Mouse (Mus musculus) c-Kit-positive CD71-positive TER-119-positive erythroid progenitor cells, embryonic 14.5 days (primary cell): ENCODE data around the gene Coro7.

Experiments
- DNase-seq: peaks from one replicate; pipeline ENCODE4 v3.0.0-alpha.2; 2013; ENCODE audit warnings: low spot score

Gene Coro7

DNA sequence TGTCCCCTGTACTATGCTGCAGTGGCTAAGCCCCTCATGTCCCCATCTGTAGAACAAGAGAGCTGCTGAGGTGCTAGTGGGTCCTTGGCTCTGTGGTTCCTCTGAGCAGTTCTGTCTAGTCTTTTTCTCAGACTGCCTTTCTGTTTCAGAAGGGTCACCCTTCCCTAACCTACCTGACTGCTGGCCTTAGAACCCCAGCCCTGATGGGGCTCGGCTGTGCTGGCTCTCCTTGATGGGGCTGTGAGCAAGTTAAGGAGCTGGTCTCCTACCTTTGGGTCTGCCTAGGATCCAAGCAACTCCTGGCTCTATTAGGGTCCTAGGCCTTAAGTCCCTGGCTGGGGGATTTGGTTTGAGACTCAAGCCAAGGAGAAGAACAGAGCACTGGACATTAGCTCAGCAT lies 64.3 kb downstream of the Coro7 start:
- DNase-seq: no peak

DNA sequence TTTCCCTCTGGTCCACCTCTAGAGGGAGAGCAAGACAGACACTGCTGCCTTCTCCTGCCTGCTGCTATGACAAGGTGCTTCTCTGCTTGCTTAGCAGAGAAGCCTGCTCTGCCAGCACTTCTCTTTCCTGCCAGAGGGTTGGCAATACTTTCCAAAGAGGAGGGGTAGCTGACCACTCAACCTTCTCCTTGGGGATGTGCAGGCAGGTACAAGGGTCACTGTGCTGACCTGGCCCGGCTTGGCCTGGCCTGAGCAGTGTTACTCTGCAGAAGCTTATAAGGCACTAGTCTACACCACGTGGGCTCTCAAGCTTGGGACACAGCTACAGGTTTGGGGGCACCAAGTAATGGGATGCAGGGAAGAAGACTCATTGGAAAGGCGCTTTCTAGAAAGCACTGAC lies 64.9 kb downstream of the Coro7 start:
- no peak for DNase-seq

DNA sequence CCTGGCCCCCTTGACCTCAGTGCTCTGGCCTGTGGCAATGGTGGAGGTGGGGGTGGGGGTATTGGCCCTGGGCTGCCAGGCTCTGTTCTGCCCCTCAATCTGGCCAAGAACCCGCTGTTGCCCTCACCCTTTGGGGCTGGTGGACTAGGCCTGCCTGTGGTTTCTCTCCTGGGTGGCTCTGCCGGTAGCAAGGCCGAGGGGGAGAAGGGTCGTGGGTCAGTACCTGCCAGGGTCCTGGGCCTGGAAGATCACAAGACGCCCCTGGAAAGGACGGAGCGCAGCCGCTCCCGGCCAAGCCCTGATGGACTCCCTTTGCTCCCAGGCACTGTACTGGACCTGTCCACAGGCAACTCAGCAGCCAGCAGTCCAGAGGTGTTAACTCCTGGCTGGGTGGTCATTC lies 65.8 kb downstream of the Coro7 start:
- DNase-seq: no peak

DNA sequence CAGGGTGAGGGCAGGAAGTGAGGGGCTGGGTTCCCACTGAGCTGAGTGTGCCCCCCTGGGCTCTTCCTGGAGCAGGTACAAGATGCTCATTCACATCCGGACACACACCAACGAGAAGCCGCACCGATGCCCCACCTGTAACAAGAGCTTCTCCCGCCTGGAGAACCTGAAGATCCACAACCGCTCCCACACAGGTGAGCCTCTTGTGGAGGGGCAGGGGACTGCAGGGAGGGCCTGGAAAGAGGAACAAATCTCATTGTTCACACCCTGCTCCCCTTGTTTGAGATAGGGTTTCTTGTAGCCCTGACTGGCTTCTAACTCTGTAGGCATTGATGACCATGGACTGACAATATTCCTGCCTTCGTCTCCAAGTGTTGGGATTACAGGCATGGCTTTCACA lies 67.9 kb downstream of the Coro7 start:
- no peak for DNase-seq

DNA sequence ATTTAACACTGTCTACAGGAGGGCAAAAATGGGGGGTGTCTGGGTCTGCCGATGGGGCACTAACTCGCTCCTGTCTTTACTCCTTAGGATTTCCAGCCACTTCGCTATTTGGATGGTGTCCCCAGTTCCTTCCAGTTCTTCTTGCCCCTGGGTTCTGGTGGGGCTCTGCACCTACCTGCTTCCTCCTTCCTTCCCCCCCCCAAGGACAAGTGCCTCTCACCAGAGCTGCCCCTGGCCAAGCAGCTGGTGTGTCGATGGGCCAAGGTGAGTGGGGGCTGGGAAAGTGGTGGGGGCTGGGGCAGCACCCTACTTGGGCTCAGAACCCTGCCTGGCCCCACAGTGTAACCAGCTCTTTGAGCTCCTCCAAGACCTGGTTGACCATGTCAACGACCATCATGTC lies 68.4 kb downstream of the Coro7 start:
- DNase-seq: no peak

DNA sequence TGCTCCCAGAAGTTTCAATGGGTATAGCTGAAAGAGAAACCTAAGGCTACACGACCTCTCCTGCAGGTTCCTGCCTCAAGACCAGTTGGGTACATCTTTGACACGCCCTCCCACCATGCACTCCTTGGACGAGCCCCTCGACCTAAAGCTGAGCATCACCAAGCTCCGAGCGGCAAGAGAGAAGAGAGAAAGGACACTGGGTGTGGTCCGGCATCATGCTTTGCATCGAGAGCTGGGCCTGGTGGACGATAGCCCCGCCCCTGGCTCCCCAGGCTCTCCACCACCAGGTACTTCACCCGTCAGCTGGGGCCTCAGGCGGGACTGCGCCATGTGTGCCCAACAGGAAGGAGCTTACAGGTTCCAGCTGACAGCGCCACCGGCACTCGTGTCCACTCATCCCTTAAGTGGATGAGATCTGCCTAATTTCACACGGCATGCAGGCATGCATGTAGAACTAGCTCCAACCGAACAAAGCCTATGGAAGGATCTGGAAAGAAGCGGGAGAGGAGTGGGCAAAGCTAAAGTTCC lies 71.0 kb downstream of the Coro7 start:
- no peak for DNase-seq

DNA sequence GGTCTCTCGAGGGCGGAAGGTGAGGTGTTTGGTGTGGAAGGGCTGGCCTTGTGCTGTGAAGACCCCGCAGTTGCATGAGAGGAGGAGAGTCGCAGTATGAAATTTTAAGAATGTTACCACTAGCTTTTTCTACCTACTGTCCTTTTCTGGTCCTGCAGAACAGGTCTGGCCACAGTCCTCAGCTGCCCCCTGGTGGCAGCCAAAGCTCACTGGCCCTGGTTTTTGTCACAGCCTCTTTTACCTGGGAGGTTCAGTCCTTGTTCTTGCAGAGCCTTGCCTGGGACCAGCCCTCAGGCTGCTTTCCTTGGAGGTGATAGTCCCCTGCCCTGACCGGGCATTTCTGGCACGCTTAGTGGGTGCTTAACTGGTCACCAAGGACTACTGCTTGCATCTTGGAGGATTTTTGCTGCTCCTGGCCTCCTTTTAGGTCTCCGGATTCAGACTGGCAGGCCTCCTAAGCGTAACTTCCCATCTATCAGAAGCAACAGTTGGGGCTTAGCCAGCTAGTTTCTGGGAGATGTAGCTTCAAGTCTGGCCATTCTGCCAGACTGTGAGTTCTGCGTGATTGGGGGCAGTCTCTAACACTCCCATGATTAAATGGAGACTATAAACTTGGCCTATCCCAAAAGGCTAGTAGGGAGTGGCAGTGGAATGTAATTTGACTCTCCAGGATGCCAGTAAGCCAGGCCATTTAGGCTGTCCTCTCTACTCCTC lies 71.6 kb downstream of the Coro7 start:
- peak; percentile 78 for DNase-seq

DNA sequence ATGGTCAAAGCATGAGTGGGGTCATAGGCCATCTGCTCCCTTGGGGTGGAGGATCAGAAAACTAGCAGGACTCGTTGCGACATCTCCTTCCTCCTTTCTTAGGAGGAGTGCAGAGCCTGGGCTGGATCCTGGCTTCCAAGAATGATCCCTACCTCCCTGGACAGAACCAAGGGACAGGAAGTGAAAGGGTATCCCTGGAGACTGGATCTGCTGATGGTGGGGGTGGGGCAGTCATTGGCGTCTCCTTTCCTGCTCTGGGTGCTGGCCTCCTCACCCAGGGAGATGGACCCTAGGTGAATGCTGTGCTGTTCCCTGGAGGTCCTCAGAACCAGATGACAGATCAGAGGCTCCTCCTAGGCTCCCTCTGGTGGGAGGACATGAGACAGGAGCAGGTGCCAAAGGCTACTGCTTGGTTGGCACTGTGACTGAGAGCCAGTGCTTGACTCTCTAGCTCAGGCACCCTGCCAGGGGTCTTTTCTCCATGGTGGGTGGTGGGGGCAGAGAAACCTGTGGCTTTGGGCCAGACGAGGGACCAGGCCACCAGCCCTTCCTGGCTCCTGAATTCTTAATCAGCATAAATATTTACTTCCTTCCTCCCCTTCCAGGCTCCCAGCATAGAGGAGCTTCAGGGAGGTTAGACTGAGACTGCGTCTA lies 73.0 kb downstream of the Coro7 start:
- DNase-seq: no peak

DNA sequence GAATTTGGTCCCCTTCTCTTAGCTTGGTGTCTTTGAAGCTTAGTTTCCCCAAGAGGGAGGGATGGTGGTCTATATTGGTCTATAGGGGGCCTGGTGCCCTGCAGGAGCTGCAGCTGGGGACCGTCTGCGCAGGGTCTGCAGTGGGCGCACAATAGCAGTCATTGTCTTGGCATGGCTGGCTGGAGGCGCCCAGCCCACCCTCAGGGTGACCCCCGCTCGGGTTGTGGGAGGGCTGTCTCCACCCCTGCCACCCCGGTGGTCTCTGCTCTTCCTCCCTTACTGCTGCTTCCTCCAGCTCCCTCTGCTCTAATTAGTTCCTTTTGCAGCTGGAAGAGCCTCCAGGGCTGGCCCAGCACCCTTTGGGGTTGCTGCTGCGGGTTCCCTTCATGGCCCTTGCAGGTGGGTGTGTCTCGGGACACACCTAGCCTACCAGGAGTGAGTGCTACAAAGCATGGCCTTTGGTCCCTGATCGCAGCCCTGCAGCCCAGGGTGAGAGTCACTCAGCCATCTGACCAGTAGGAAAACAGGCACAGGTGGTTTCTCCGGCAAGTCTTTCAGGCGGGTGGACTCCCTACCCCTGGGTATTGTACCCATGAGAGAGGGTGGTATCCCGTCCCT lies 74.0 kb downstream of the Coro7 start:
- DNase-seq: no peak

DNA sequence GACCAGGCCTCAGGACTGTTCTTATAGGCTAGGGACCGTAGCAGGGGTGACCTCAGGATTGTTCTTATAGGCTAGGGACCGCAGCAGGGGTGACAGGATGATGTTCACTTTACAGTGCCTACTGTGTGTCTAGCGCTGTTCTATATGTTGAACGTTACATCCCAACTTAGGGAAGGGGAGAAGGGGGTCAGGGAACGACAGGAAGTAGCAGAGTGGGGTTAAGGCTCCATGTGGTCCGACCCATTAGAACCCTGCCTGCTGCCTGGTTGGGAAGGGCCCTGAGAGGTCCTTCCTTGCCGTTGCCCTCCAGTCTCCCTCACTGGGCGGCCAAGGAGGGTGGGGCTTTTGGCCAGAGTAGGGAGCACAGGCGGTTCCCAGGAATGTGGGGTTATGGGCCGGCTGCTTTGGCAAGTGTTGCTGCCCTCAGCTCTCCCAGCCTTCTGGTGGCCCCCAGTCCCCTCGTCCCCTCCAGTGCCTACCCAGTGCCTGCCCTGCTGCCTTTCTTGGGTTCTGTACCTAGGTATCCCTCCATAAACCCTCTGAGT lies 75.2 kb downstream of the Coro7 start:
- DNase-seq: no peak

DNA sequence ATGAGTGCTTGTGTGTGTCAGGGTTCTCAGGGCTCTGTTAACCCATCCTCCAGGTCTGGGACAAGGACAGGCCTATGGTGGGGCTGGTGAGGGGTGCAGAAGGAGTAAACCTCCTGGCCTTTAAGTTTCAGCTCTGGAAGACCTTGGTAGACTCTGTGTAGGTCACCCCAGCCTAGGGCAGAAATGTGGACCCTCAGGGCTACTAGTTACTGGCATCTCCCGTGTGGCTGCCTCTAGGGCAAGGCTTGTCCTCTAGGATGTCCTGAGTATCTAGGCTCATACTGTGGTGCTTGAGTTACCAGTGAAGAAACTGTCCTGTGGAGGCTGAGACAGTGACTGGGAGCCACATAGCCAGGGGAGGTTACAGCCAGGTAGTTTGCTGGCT lies 76.1 kb downstream of the Coro7 start:
- no peak for DNase-seq

DNA sequence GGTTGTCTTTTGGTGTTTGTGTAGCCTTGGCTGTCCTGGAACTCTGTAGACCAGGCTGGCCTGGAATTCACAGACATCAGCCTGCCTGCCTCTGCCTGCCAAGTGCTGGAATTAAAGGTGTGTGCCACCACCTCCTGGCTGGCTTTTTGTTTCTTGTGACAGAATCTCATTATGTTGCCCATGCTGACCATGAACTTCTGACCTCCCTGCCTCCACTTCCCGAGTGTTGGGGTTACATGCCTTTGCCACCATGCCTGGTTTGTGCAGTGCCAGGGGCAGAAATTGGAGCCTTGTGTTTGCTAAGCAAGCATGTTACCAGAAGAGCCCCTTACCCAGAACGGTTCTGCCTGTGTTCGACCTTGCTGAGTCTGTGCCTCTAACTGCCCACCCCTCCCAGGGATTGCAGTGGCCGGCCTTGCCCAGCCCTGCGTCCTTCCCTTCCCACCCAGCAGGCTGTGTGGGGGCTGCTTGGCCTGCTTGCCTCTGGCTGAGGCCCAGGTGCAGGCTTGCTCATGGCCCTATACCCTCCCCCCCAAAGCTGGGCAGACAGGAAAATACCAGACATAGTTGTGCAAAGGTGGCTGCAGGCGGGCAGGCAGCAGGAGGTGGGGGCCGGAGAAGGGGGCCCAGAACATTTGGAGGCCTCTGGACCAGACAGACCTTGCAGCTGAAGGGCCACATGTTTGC lies 76.7 kb downstream of the Coro7 start:
- no peak for DNase-seq

DNA sequence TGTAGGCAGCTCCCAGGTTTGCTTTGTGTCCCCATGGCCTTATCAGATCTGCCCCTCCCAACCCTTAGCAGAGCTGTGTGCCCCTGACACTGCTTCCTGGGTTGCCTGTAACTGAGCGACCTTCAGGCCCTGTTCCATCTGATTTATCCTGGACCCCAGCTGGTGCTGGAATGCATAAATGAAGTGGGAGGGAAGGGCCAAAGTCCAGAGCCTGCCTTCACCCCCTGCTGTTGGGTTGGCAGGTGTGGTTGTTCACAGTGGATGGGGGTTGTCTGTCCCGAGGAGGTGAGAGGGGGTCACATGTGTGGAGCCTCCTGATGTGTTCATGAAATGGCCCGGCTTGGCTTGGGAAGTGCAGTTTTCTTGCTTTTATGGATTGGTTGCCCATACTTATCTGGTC lies 77.4 kb downstream of the Coro7 start:
- DNase-seq: no peak

DNA sequence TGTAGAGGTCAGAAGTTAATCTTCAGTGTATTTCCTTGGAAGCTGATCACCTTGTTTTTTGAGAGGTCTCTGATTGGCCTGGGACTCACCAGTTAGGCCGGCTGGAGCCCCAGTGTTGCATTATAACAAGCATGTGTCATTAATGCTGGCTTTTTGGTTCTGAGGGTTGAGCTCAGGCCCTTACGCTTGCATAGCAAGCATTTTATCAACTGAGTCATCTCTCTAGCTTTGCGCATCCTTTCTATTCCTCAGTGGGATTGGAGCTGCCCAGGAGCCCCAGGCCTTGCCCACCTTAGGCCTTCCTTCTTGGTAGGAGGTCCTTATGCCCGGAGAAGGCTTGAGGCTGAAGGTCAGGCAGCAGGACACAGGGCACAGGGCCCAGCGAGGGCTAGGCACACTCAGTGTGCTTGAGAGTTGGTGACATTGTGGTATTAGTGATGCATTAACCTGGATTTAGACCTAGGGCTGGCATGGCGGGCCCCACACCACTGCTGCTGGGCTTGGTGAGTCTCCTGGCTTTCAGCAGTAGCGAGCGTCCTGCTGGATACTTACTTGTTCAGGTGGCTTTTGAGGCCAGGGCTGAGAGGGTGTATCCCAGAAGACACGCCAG lies 78.8 kb downstream of the Coro7 start:
- DNase-seq: no peak

DNA sequence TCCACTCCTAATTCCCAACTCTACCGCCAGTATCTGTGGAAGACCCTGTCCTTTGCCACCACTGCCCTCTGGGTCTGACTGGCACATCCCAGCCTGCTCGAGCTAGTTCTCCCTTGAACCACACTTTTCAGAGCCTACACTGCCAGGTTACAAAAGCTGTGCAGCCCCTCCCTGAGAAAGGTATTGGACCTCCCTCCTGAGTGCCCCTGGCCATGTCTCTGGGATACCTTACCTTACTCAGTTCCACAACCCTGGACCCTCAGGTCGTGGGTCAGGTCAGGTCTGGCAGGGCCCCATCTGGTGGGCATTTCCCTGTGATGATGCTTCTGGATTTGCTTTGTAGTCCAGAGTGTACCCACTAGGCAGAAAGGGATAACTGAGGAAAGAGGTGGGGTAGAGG lies 80.0 kb downstream of the Coro7 start:
- no peak for DNase-seq

DNA sequence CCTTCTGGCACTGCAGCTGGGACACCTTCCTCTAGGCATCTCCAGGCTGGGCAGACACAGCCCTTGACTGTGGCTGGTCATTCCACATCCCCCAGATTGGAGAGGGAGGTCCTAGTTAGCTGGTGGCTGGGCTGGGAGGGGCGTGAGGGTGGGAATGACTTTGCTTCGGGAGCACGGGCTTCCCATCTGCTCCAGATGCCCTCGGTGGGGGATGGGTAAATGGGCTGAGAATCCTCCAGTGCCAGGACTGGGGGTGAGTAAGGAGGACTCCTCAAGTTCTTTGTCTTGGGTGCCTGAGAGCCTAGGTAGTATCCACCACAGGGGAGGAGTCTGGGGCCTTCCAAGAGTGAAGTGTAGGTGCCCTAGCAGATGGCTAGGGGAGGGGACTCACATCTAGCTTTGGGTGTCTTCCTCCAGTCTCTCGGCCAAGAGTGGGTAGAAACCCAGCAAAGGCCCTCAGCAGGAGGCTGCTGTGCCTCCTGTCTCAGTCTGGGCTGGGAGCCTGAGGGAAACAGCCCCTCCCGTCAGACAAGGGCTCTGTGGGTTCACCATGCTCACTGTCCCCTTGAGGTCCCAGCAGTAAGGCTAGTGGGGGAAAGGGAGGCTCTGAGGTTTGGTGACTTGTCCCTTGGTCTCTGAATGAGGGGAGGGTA lies 80.6 kb downstream of the Coro7 start:
- no peak for DNase-seq

DNA sequence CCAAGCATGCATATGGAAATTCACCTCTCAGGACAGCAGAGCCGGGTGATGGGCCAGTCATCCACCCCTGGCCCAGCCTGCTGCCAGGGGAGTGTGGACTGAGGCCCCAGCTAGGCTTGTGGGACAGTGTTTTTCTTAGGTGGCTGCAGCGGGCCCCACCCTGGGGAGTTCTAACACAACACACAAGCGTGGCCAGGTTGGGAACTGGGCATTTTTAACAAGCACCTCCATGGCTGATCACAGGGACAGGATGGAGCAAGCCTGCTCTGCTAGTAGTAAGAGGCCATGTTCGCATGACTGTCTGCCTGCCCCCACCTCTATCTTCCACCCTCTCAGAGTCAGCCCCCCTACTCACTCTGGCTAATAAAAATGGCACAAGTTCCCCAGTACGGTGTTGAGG lies 81.5 kb downstream of the Coro7 start:
- no peak for DNase-seq

DNA sequence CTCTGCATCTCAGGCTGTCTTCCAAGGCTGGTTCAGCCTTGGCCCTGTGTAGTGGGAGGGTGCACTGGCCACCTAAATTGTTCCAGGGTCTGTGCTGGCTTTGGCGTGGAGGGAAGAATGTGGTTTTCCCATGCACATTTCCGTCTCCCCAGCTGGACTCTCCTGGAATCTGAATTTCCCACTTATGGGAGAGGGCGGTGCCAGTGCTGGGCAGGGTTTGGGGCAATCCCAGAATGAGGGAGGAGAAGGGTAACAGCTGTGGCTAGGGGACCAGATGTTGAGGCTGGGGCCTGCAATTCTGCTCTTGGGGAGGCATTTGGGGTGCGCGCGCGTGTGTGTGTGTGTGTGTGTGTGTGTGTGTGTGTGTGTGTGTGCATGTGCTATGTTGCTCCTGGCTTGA lies 82.3 kb downstream of the Coro7 start:
- DNase-seq: no peak

DNA sequence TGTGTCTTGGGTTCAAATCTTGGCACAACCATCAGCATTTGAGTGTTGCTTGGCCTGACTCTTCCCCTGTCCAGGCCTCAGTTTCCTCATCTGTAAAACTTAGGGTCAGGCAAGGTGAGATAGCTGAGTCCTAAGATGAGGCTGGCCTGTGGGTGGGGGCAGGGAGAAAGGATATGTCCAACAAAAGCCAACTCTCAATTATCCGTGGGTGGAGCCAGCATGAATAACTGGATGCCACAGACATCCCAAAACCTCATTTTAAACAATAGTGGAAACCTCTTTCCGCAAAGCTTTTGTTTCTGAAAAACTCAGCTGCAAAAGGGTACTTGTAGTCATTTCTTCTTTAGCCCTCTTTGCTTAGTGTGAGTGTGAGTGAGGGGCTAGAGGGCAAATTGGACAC lies 82.7 kb downstream of the Coro7 start:
- no peak for DNase-seq

DNA sequence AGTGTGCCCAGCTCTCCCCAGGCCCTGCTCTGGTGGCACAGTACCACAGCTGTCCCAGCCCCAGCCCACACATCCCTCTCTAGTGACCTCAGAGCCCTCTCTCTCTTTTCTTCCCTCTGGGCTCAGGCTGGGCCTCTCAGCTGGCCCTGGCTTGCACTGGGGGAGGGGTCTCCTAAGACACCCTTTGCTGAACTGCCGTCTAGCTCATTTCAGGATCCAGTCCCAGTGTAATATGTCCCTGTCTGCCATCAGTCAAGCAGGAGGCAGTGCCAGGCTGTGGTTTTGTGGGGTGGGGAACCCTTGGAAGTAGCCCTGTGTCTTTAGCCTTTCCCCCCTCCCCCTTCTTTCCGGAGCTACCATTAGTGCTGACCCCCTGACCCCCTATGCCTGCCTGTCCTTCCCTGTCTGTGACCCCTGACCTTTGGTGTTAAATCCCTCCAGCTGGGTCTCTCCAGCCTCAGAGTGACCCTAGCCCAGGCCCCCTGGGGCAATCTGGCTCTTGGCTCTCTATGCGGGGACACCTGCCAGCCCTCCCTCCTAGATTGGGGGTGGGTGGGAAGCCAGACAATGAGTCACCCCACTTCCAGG lies 83.3 kb downstream of the Coro7 start:
- no peak for DNase-seq

DNA sequence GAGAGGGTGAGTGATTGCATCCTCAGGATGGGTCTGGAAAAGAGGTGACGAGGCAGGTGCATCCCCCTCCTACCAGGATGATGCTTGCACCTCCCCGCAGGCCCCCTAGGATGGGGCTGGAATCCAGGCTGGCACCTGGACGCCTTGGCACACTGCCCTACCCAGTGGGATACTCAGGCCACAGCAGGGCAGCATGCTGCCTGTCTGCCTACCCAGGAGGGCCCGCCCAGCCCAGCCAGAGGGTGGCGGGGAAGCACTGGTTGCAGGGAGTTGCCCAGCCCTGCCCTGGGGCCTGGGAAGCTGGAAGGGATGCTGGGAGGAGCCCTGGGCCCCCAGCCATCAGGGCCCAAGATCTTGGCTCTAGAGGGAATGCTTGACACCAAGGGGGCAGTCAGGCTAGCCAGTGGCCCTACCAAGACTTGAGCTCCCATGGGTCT lies 84.0 kb downstream of the Coro7 start:
- DNase-seq: no peak
